Mouse (Mus musculus) left cerebral cortex, postnatal 4 days (tissue): Measurements from ENCODE around the gene Col4a2. TPM values are rescaled to one million over a fixed set of nuclear protein-coding genes. Genes with fewer than 3 reads are reported as not detected.
"Not testable (repeated sequence)": the region's sequence is repeated elsewhere in the genome, so short reads cannot be mapped to it uniquely, and the experiment has no call there.

Experiments
- DNase-seq: peaks from one replicate; pipeline ENCODE4 v3.0.0-alpha.2; 2022
- intact Hi-C: fragments of 180-260 bp; cut with DNase I; formaldehyde crosslinking; loops from one replicate; pipeline ENCODE4 v1.15.1; 2025
- total RNA-seq, 2 experiments: library from RNA; stranded (reverse); gene quantifications; 2 replicates each; pipeline ENCODE4 v1.2.3; 2021

The Col4a2 gene
- total RNA-seq, 2 experiments from 2014 or later = 97.2 to 98.2 TPM

- intact Hi-C loops = no loop called here
- no peak for DNase-seq
Measured at GRCm38 (mm10) chr8:11452559-11452958, 140.0 kb downstream of the Col4a2 start.

GRCm38 (mm10) chr8:11452974-11453373, 140.4 kb downstream of the Col4a2 start:
- intact Hi-C loops = no loop called here
- no peak for DNase-seq

- intact Hi-C loops = no loop called here
- DNase-seq = no peak
Measured at GRCm38 (mm10) chr8:11454228-11454627, 141.6 kb downstream of the Col4a2 start.

- intact Hi-C loops = no loop called here
- no peak for DNase-seq
Measured at GRCm38 (mm10) chr8:11457278-11457677, 144.7 kb downstream of the Col4a2 start.

GRCm38 (mm10) chr8:11457981-11458836, 145.6 kb downstream of the Col4a2 start:
- DNase-seq = no peak
- intact Hi-C loops = no loop called here

- no peak for DNase-seq
- intact Hi-C loops = no loop called here
Measured at GRCm38 (mm10) chr8:11459016-11459415, 146.4 kb downstream of the Col4a2 start.

GRCm38 (mm10) chr8:11460934-11461333, 148.3 kb downstream of the Col4a2 start:
- intact Hi-C loops = no loop called here
- peak; percentile 29 for DNase-seq

GRCm38 (mm10) chr8:11461847-11462246, 149.2 kb downstream of the Col4a2 start:
- intact Hi-C loops = no loop called here
- no peak for DNase-seq

GRCm38 (mm10) chr8:11462641-11463040, 150.0 kb downstream of the Col4a2 start:
- intact Hi-C loops = no loop called here
- DNase-seq = no peak

- intact Hi-C loops = no loop called here
- DNase-seq = no peak
Measured at GRCm38 (mm10) chr8:11463541-11463888, 150.9 kb downstream of the Col4a2 start.

- no peak for DNase-seq
- intact Hi-C loops = no loop called here
Measured at GRCm38 (mm10) chr8:11463889-11464706, 151.5 kb downstream of the Col4a2 start.

- no peak for DNase-seq
- intact Hi-C loops = no loop called here
Measured at GRCm38 (mm10) chr8:11464707-11464964, 152.0 kb downstream of the Col4a2 start.

GRCm38 (mm10) chr8:11465619-11466018, 153.0 kb downstream of the Col4a2 start:
- no peak for DNase-seq
- intact Hi-C loops = no loop called here

GRCm38 (mm10) chr8:11466528-11466927, 153.9 kb downstream of the Col4a2 start:
- DNase-seq, intact Hi-C loops: not testable (repeated sequence)

- intact Hi-C loops = no loop called here
- DNase-seq = peak; percentile 27
Measured at GRCm38 (mm10) chr8:11469095-11469494, 156.5 kb downstream of the Col4a2 start.

GRCm38 (mm10) chr8:11470694-11471093, 158.1 kb downstream of the Col4a2 start:
- intact Hi-C loops = no loop called here
- DNase-seq = no peak

GRCm38 (mm10) chr8:11471309-11471708, 158.7 kb downstream of the Col4a2 start:
- intact Hi-C loops = no loop called here
- DNase-seq = no peak

- intact Hi-C loops = no loop called here
- no peak for DNase-seq
Measured at GRCm38 (mm10) chr8:11473072-11473471, 160.5 kb downstream of the Col4a2 start.

GRCm38 (mm10) chr8:11475397-11475796, 162.8 kb downstream of the Col4a2 start:
- intact Hi-C loops = no loop called here

GRCm38 (mm10) chr8:11475876-11476275, 163.3 kb downstream of the Col4a2 start:
- intact Hi-C loops = no loop called here
- no peak for DNase-seq

More at GRCm38 (mm10) chr8:11475397-11475796, 162.8 kb downstream of the Col4a2 start:
- DNase-seq = no peak

GRCm38 (mm10) chr8:11476338-11477177, 164.0 kb downstream of the Col4a2 start:
- no peak for DNase-seq
- intact Hi-C loops = no loop called here
